Mouse (Mus musculus) midbrain, embryonic 14.5 days (tissue): ENCODE measurements at regions not wholly inside any gene's neighbourhood (a gene's known extent, or its start where the extent isn't known, plus 50 kb on each side); places are given as distances from the start of the nearest gene placed in this dataset.
"Not testable (repeated sequence)": the region's sequence is repeated elsewhere in the genome, so short reads cannot be mapped to it uniquely, and the experiment has no call there.

Source experiments
- ATAC-seq: fragments of 200-750 bp; cut with Nextera tagmentation; 2 replicates; pipeline ENCODE4 v1.8.0; 2017; ENCODE audit warnings: moderate number of reproducible peaks, moderate library complexity; ENCODE audit not compliant: low FRiP score, low TSS enrichment
- DNase-seq: peaks from one replicate; pipeline ENCODE4 v3.0.0-alpha.2; 2015
- H3K27ac ChIP-seq: fragments of 300-500 bp; sonication (generic); replicated peaks from 2 replicates; pipeline ENCODE4 v1.5.1; 2014; ENCODE audit warnings: mild to moderate bottlenecking, low read depth, low read length, moderate library complexity
- H3K27me3 ChIP-seq: fragments of 300-500 bp; sonication (generic); 2 replicates; pipeline ENCODE4 v1.6.1; 2014; ENCODE audit warnings: low read length, control low read depth, mixed read lengths; ENCODE audit not compliant: control insufficient read depth, insufficient read depth
- H3K36me3 ChIP-seq: fragments of 300-500 bp; sonication (generic); 2 replicates; pipeline ENCODE4 v1.6.1; 2014; ENCODE audit warnings: low read length, control low read depth; ENCODE audit not compliant: control insufficient read depth, insufficient read depth
- H3K4me1 ChIP-seq: fragments of 300-500 bp; sonication (generic); 2 replicates; pipeline ENCODE4 v1.6.1; 2014; ENCODE audit warnings: mild to moderate bottlenecking, antibody characterized with exemption, low read length, control low read depth; ENCODE audit not compliant: control insufficient read depth, insufficient read depth
- H3K4me2 ChIP-seq: fragments of 300-500 bp; sonication (generic); 2 replicates; pipeline ENCODE4 v1.6.1; 2014; ENCODE audit warnings: mild to moderate bottlenecking, low read length, moderate library complexity
- H3K4me3 ChIP-seq: fragments of 300-500 bp; sonication (generic); replicated peaks from 2 replicates; pipeline ENCODE4 v1.5.1; 2014; ENCODE audit warnings: low read depth, low read length
- H3K9ac ChIP-seq: fragments of 300-500 bp; sonication (generic); replicated peaks from 2 replicates; pipeline ENCODE4 v1.6.1; 2014; ENCODE audit warnings: mild to moderate bottlenecking, low read length, moderate library complexity
- H3K9me3 ChIP-seq: fragments of 300-500 bp; sonication (generic); 2 replicates; pipeline ENCODE4 v1.6.1; 2016; ENCODE audit warnings: low read length, control low read depth, mixed read lengths; ENCODE audit not compliant: control insufficient read depth
- WGBS: fragments of 180-500 bp; shearing (Covaris S2); extraction: QIAGEN DNeasy Blood & Tissue Kit; methylation state at CpG from one replicate; pipeline ENCODE4 v1.1.7; 2014; 5-methylcytosine and 5-hydroxymethylcytosine counted together

DNA sequence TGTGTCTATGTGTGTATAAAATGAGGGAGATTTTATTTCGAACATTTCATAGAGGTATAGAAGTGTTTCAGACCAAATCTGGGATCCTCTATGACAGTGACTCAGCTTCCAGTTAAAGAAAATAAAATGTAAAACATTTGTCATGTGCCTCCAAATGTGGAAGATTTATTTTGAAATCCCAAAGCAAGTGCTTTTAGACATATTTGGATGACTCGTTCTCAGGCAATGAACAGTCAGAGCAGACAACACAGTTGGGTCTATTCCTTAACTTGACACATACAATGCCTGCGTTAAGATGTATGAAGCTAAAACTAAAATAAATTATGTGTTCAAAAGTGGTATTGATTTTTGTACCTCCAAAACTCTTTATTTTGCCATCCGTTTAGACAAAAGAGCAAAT, 830.4 kb upstream of the Grm7 start:
- DNase-seq (no peak), ATAC-seq (no peak)
- no peaks in the 10 kb centered on the region for H3K36me3 ChIP-seq
- no peaks in the 10 kb centered on the region for H3K9me3 ChIP-seq
- WGBS = 92% methylated on average over 4 of the region's 4 CpGs
- no peak overlapping the region for H3K27ac ChIP-seq
- H3K4me3 ChIP-seq = no peak overlapping the region
- H3K4me2 ChIP-seq = no peak overlapping the region
- no peak overlapping the region for H3K9ac ChIP-seq
- no peaks in the 10 kb centered on the region for H3K4me1 ChIP-seq
- H3K27me3 ChIP-seq = no peaks in the 10 kb centered on the region

DNA sequence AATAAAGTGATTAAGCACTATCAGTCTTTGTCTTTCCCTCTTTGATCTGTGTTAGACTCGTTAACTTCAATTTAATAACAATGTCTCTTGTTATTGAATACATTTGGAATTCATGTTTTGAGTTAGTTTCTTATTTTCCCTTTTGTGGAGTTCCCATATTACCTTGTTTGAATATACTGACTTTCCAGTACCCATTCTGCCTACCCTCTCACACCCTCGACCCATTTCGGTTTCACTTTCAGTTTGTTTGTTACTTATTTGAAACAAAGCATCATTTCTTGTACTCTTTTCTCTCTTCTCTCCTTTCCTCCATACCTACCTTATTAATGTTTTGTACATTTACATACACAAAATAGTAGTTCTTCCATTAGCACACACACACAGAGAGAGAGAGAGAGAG, 797.1 kb upstream of the Grm7 start:
- WGBS = 87% methylated on average over 3 of the region's 3 CpGs
- Histone ChIP-seq H3K27ac (no peak overlapping the region), H3K4me3 (no peak overlapping the region), H3K36me3 (no peaks in the 10 kb centered on the region), H3K9ac (no peak overlapping the region), H3K4me1 (no peaks in the 10 kb centered on the region), H3K9me3 (no peaks in the 10 kb centered on the region; the same call in 1 of the 2 replicates), H3K4me2 (no peak overlapping the region), H3K27me3 (no peaks in the 10 kb centered on the region)
- DNase-seq (no peak), ATAC-seq (no peak)

GRCm38 (mm10) chr6:109855806-109856205, 789.6 kb upstream of the Grm7 start:
- WGBS = 46% methylated on average over 1 of the region's 1 CpGs
- no peaks in the 10 kb centered on the region for H3K9me3 ChIP-seq
- ATAC-seq (no peak), DNase-seq (no peak)
- no peaks in the 10 kb centered on the region for H3K36me3 ChIP-seq
- H3K4me2 ChIP-seq = no peak overlapping the region
- H3K27me3 ChIP-seq = no peaks in the 10 kb centered on the region
- H3K4me1 ChIP-seq = no peaks in the 10 kb centered on the region
- H3K27ac ChIP-seq = no peak overlapping the region
- H3K4me3 ChIP-seq = no peak overlapping the region
- no peak overlapping the region for H3K9ac ChIP-seq

- H3K27me3 ChIP-seq = no peaks in the 10 kb centered on the region
- no peak overlapping the region for H3K9ac ChIP-seq
- H3K36me3 ChIP-seq = no peaks in the 10 kb centered on the region
- no peak overlapping the region for H3K27ac ChIP-seq
- no peaks in the 10 kb centered on the region for H3K4me1 ChIP-seq
- DNase-seq (no peak), ATAC-seq (no peak)
- H3K9me3 ChIP-seq = no peaks in the 10 kb centered on the region
- H3K4me3 ChIP-seq = no peak overlapping the region
- no peak overlapping the region for H3K4me2 ChIP-seq
- 83% methylated on average over 4 of the region's 4 CpGs for WGBS
These were observed 782.0 kb upstream of the Grm7 start for GRCm38 (mm10) chr6:109863411-109863810.

DNA sequence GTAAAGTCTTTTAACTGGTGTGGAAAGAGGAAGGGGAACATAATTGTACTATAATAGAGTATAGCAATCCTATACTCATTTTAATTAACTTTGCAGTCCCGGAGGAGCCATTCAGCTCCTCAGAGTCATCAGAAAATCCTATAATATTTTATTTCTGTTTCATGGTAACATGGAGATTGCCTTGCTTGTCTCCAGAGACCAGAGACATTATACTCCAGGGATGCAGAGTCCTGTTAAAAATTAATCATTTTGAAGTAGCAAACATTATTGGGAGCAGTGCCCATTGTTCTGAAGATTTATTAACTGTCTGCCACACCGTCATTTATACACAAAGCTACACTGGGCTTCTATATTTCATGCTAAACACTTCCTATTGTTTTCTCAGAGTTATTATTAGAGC, 771.2 kb upstream of the Grm7 start:
- 69% methylated on average over 2 of the region's 2 CpGs for WGBS
- no peak for ATAC-seq

DNA sequence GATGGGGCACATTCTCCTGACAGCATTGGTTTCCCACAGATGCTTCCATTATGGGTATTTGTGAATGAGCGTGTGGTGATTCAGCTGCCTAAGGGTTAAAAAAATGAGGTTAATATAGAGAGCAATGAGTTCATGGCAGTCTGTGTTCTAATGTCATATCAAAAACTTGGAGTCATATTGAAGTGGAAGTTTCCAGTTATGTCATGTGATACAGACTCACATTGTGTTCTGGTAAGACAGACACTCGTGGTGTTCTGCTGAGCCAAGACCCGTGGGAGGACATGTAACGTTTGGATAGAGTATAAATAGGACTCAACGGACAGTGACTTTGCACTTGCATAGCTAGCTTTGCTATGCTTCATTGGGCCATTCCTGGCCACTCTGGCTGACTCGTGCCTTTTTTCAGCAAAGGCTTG, 770.7 kb upstream of the Grm7 start:
- no peaks in the 10 kb centered on the region for H3K36me3 ChIP-seq
- DNase-seq (no peak), ATAC-seq (no peak)
- H3K27ac ChIP-seq = no peak overlapping the region
- H3K4me1 ChIP-seq = no peaks in the 10 kb centered on the region
- H3K9me3 ChIP-seq = no peaks in the 10 kb centered on the region
- H3K9ac ChIP-seq = no peak overlapping the region
- no peaks in the 10 kb centered on the region for H3K27me3 ChIP-seq
- no peak overlapping the region for H3K4me2 ChIP-seq
- no peak overlapping the region for H3K4me3 ChIP-seq
- WGBS = 74% methylated on average over 6 of the region's 6 CpGs

More for the DNA sequence above, 771.2 kb upstream of the Grm7 start:
- Histone ChIP-seq H3K36me3 (no peaks in the 10 kb centered on the region), H3K9me3 (no peaks in the 10 kb centered on the region), H3K27ac (no peak overlapping the region), H3K4me2 (no peak overlapping the region), H3K4me1 (no peaks in the 10 kb centered on the region), H3K27me3 (no peaks in the 10 kb centered on the region), H3K4me3 (no peak overlapping the region), H3K9ac (no peak overlapping the region)
- DNase-seq = peak; percentile 8

GRCm38 (mm10) chr6:109875548-109875947, 769.8 kb upstream of the Grm7 start:
- 92% methylated on average over 3 of the region's 3 CpGs for WGBS
- ATAC-seq, DNase-seq: not testable (repeated sequence)

GRCm38 (mm10) chr6:109879145-109879544, 766.2 kb upstream of the Grm7 start:
- WGBS = 95% methylated on average over 1 of the region's 1 CpGs
- Histone ChIP-seq H3K36me3 (no peaks in the 10 kb centered on the region), H3K27ac (no peak overlapping the region), H3K4me2 (no peak overlapping the region), H3K4me1 (no peaks in the 10 kb centered on the region), H3K4me3 (no peak overlapping the region), H3K9ac (no peak overlapping the region), H3K9me3 (no peaks in the 10 kb centered on the region), H3K27me3 (no peaks in the 10 kb centered on the region)
- ATAC-seq = no peak
- DNase-seq = no peak

More at GRCm38 (mm10) chr6:109875548-109875947, 769.8 kb upstream of the Grm7 start:
- not testable (repeated sequence) for H3K4me3 ChIP-seq, H3K4me2 ChIP-seq, H3K27ac ChIP-seq, H3K4me1 ChIP-seq, H3K27me3 ChIP-seq, H3K9me3 ChIP-seq, H3K9ac ChIP-seq, H3K36me3 ChIP-seq

- H3K27me3 ChIP-seq = no peaks in the 10 kb centered on the region
- no peak overlapping the region for H3K4me2 ChIP-seq
- no peak for DNase-seq
- no peaks in the 10 kb centered on the region for H3K36me3 ChIP-seq
- no peak overlapping the region for H3K9ac ChIP-seq
- no peaks in the 10 kb centered on the region; the same call in 1 of the 2 replicates for H3K9me3 ChIP-seq
- H3K27ac ChIP-seq = no peak overlapping the region
- no peak overlapping the region for H3K4me3 ChIP-seq
- H3K4me1 ChIP-seq = no peaks in the 10 kb centered on the region
- no peak for ATAC-seq
These were observed 721.6 kb upstream of the Grm7 start for GRCm38 (mm10) chr6:109923780-109924179.
